In the genomic region with DNA sequence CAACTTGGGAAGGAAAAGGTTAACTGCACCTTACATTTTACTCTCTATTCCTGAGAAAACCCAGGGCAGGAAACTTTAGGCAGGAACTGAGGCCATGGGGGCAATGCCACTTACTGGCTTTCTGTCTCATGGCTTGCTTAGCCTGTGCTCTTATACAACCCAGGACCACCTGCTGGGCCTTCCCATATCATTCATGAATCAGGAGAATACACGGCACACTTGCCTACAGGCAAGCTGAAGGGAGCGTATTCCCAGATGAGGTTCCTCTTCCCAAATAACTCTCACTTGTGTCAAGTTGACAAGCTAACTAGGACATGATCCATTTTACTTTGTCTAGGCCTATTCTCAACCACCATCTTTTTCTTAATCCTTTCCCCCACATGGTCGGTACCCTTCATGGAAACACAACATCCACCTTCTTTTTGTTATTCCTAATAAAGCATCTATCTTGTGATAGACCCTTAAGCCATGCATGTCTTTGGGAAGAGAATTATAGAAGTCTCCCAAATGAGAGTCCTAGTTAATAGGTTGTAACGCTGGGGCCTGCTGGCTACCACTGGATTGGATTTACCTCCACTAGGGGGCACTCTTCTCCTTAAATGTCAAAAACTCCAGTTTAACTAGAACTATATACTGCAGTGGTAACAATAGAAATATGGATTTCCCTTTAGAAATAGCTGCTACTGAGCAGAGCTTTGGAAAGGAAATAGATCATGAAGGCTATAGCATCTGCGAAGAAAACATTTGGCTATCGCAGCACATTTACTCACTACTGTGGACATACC, we compare ENCODE assay signal across 9 mouse cellular contexts.
DNase-seq lines count a peak whose midpoint lies in the region; ATAC-seq and TF ChIP-seq lines count a peak whose summit lies in the region.
"Had no signal": no experiment of that assay in that cellular context is flagged by ENCODE, and none has a peak within 500 bp of the region (broad histone marks: within the 10 kb centered on the region; RNA-seq: fewer than 3 reads in every experiment).

No protein-coding gene starts in this region.

- DNase-seq in forebrain, embryonic 11.5 days (ENCODE audit: low spot score): no peak
- peak; percentile 84 for DNase-seq in 3T3-L1 (ENCODE audit: low read depth, low spot score)
- DNase-seq in adrenal gland, postnatal 36 days: peak; percentile 48 to 73
- DNase-seq in fibroblast of lung, adult 2 months (ENCODE audit: low read depth): peak; percentile 31
- DNase-seq in kidney, adult 11 months: peak; percentile 21
- DNase-seq in liver, embryonic 14.5 days (ENCODE audit: low read depth in 3 of 3, low spot score in 3 of 3): peak; percentile 5 to 22 (median 17)
- peak; percentile 73 for DNase-seq in retina, postnatal 1 day

- peaks cover 6% of the 10 kb centered on the region; the same call in 1 of the 2 replicates for H3K27me3 ChIP-seq in forebrain, embryonic 12.5 days
- no peaks in the 10 kb centered on the region for H3K27me3 ChIP-seq in forebrain, embryonic 11.5 days (ENCODE audit: control insufficient read depth, insufficient read depth, low read length)
- H3K27me3 ChIP-seq in liver, embryonic 14.5 days (ENCODE audit: control insufficient read depth, insufficient read depth, low read length): no peaks in the 10 kb centered on the region

- no peak overlapping the region for H3K4me3 ChIP-seq in forebrain, embryonic 12.5 days (replicated peaks)
- H3K4me3 ChIP-seq in forebrain, embryonic 11.5 days (ENCODE audit: low read depth, low read length): no peak overlapping the region
- no peak overlapping the region for H3K4me3 ChIP-seq in liver, embryonic 14.5 days (ENCODE audit: insufficient read depth in 1 of 2, low read depth in 2 of 2, low read length in 2 of 2)
- H3K4me3 ChIP-seq: heart, embryonic 15.5 days had no signal

- no peaks in the 10 kb centered on the region for H3K9me3 ChIP-seq in forebrain, embryonic 12.5 days
- H3K9me3 ChIP-seq in forebrain, embryonic 11.5 days (ENCODE audit: control insufficient read depth, low read length): no peaks in the 10 kb centered on the region
- no peaks in the 10 kb centered on the region for H3K9me3 ChIP-seq in liver, embryonic 14.5 days (ENCODE audit: control insufficient read depth, low read length)
- H3K9me3 ChIP-seq: heart, embryonic 15.5 days had no signal

- H3K4me1 ChIP-seq in forebrain, embryonic 12.5 days: peaks cover 11% of the 10 kb centered on the region
- H3K4me1 ChIP-seq in forebrain, embryonic 11.5 days (replicated peaks; ENCODE audit: control insufficient read depth, insufficient read depth, low read length): peaks cover 5% of the 10 kb centered on the region; the same call in 1 of the 2 replicates
- no peaks in the 10 kb centered on the region for H3K4me1 ChIP-seq in liver, embryonic 14.5 days (replicated peaks; ENCODE audit: control insufficient read depth in 2 of 2, insufficient read depth in 2 of 2, low read length in 1 of 2)
- H3K4me1 ChIP-seq: heart, embryonic 15.5 days had no signal

- TF ChIP-seq EP300 in liver, embryonic 14.5 days (IDR thresholded peaks at IDR 0.05; ENCODE audit: low read depth): no peak

- no peaks in the 10 kb centered on the region for H3K36me3 ChIP-seq in forebrain, embryonic 12.5 days (replicated peaks)
- H3K36me3 ChIP-seq in forebrain, embryonic 11.5 days (ENCODE audit: control insufficient read depth, insufficient read depth, low read length): no peaks in the 10 kb centered on the region
- no peaks in the 10 kb centered on the region for H3K36me3 ChIP-seq in liver, embryonic 14.5 days (replicated peaks; ENCODE audit: control insufficient read depth, insufficient read depth, low read depth)
- H3K36me3 ChIP-seq: heart, embryonic 15.5 days had no signal

- WGBS in forebrain, embryonic 12.5 days: 73% methylated on average over 6 of the region's 6 CpGs
- WGBS in forebrain, embryonic 11.5 days: 69% methylated on average over 6 of the region's 6 CpGs
- WGBS in liver, embryonic 14.5 days (ENCODE audit: insufficient replicate concordance): 53% methylated on average over 6 of the region's 6 CpGs

- no peak overlapping the region for H3K4me2 ChIP-seq in forebrain, embryonic 12.5 days
- H3K4me2 ChIP-seq in forebrain, embryonic 11.5 days (ENCODE audit: low read depth, low read length, severe bottlenecking): no peak overlapping the region
- H3K4me2 ChIP-seq in liver, embryonic 14.5 days (ENCODE audit: low read depth): no peak overlapping the region
- H3K4me2 ChIP-seq: heart, embryonic 15.5 days had no signal

- H3K9ac ChIP-seq in forebrain, embryonic 12.5 days: no peak overlapping the region
- no peak overlapping the region for H3K9ac ChIP-seq in forebrain, embryonic 11.5 days (ENCODE audit: low read length)
- H3K9ac ChIP-seq in liver, embryonic 14.5 days (replicated peaks): no peak overlapping the region
- H3K9ac ChIP-seq: heart, embryonic 15.5 days had no signal

- TF ChIP-seq CTCF in liver, embryonic 14.5 days (IDR thresholded peaks at IDR 0.05; ENCODE audit: low read depth): peak; percentile 60

- ATAC-seq in forebrain, embryonic 12.5 days (ENCODE audit: low FRiP score): 0 out of 2 replicates have a peak, but pooled peaks have one; percentile 27
- ATAC-seq in forebrain, embryonic 11.5 days (replicated peaks; ENCODE audit: low FRiP score): no peak
- ATAC-seq in liver, embryonic 14.5 days (ENCODE audit: insufficient read depth): no peak

- no peak overlapping the region for H3K27ac ChIP-seq in forebrain, embryonic 12.5 days
- no peak overlapping the region for H3K27ac ChIP-seq in forebrain, embryonic 11.5 days (ENCODE audit: low read depth, low read length)
- no peak overlapping the region for H3K27ac ChIP-seq in liver, embryonic 14.5 days
- H3K27ac ChIP-seq: heart, embryonic 15.5 days had no signal
